Mouse (Mus musculus) brown adipose tissue, adult 24 weeks (tissue): ENCODE measurements around the gene Trabd. TPM values are rescaled to one million over a fixed set of nuclear protein-coding genes. Genes with fewer than 3 reads are reported as not detected.

Experiments used
- H3K27ac ChIP-seq: fragments of 200-500 bp; replicated peaks from 2 replicates; pipeline ENCODE4 v1.5.1; 2012; ENCODE audit warnings: low read depth, mild to moderate bottlenecking, low read length
- H3K4me1 ChIP-seq: fragments of 200-500 bp; 2 replicates; pipeline ENCODE4 v1.6.1; 2012; ENCODE audit warnings: low read length, mixed read lengths; ENCODE audit not compliant: control insufficient read depth, insufficient read depth, insufficient read length
- H3K4me3 ChIP-seq: fragments of 200-500 bp; 2 replicates; pipeline ENCODE4 v1.5.1; 2012; ENCODE audit warnings: low read depth, mild to moderate bottlenecking, low read length, moderate library complexity; ENCODE audit not compliant: insufficient read depth
- polyA plus RNA-seq: library from polyadenylated mRNA; stranded (reverse); fragments of >200 nt; gene quantifications from 2 replicates; pipeline ENCODE4 v1.2.4, GENCODE M21; 2012; ENCODE audit not compliant: missing spikeins, insufficient read depth, insufficient read length

Gene Trabd
- polyA plus RNA-seq, 1 experiment: 23.3 TPM

GRCm38 (mm10) chr15:89068226-89068625 lies 6.7 kb upstream of the Trabd start:
- no peak overlapping the region for H3K4me3 ChIP-seq
- no peaks in the 10 kb centered on the region for H3K4me1 ChIP-seq
- H3K27ac ChIP-seq: no peak overlapping the region

- no peak overlapping the region for H3K4me3 ChIP-seq
- no peaks in the 10 kb centered on the region for H3K4me1 ChIP-seq
- H3K27ac ChIP-seq: no peak overlapping the region
Observed at GRCm38 (mm10) chr15:89069336-89069840, 5.5 kb upstream of the Trabd start.

GRCm38 (mm10) chr15:89070606-89071005 lies 4.3 kb upstream of the Trabd start:
- Histone ChIP-seq H3K4me3 (no peak overlapping the region), H3K4me1 (peaks cover 3% of the 10 kb centered on the region; the same call in 1 of the 2 replicates), H3K27ac (no peak overlapping the region)

GRCm38 (mm10) chr15:89073993-89074603 lies 826 bp upstream of the Trabd start:
- Histone ChIP-seq H3K27ac (no peak overlapping the region), H3K4me3 (0 out of 2 replicates have a peak overlapping the region, but pooled peaks have one; percentile 90), H3K4me1 (peaks cover 19% of the 10 kb centered on the region)

GRCm38 (mm10) chr15:89075478-89076147 lies 689 bp downstream of the Trabd start:
- peaks cover 19% of the 10 kb centered on the region for H3K4me1 ChIP-seq

GRCm38 (mm10) chr15:89076156-89076731 lies 1.3 kb downstream of the Trabd start:
- H3K4me3 ChIP-seq: peak overlapping the region; percentile 86
- peak overlapping the region; percentile 32 for H3K27ac ChIP-seq
- H3K4me1 ChIP-seq: peaks cover 19% of the 10 kb centered on the region

More at GRCm38 (mm10) chr15:89075478-89076147, 689 bp downstream of the Trabd start:
- Histone ChIP-seq H3K27ac (peak overlapping the region; percentile 91), H3K4me3 (peak overlapping the region; percentile 90)

GRCm38 (mm10) chr15:89078208-89078836 lies 3.4 kb downstream of the Trabd start:
- peak overlapping the region; percentile 40 for H3K27ac ChIP-seq
- peak overlapping the region; percentile 35 for H3K4me3 ChIP-seq
- peaks cover 19% of the 10 kb centered on the region for H3K4me1 ChIP-seq

- Histone ChIP-seq H3K4me3 (no peak overlapping the region), H3K27ac (no peak overlapping the region), H3K4me1 (no peaks in the 10 kb centered on the region)
Observed at GRCm38 (mm10) chr15:89083906-89084305, 9.0 kb downstream of the Trabd start.

GRCm38 (mm10) chr15:89084826-89085225 lies 9.9 kb downstream of the Trabd start:
- no peak overlapping the region for H3K4me3 ChIP-seq
- H3K4me1 ChIP-seq: peaks cover 4% of the 10 kb centered on the region; the same call in 1 of the 2 replicates
- H3K27ac ChIP-seq: no peak overlapping the region

GRCm38 (mm10) chr15:89088607-89089247 lies 13.8 kb downstream of the Trabd start, which contains the start of gene Selenoo:
Gene Selenoo, plus strand, starts transcription at chr15:89089084.
- Histone ChIP-seq H3K4me1 (peaks cover 6% of the 10 kb centered on the region; the same call in 1 of the 2 replicates), H3K27ac (peak within 1 kb of the TSS; percentile 74), H3K4me3 (peak within 1 kb of the TSS; percentile 85)

GRCm38 (mm10) chr15:89089248-89090051 lies 14.5 kb downstream of the Trabd start:
- Histone ChIP-seq H3K4me3 (peak overlapping the region; percentile 85), H3K4me1 (peaks cover 6% of the 10 kb centered on the region; the same call in 1 of the 2 replicates), H3K27ac (peak overlapping the region; percentile 74)

- H3K27ac ChIP-seq: no peak overlapping the region
- peaks cover 6% of the 10 kb centered on the region; the same call in 1 of the 2 replicates for H3K4me1 ChIP-seq
- no peak overlapping the region for H3K4me3 ChIP-seq
Observed at GRCm38 (mm10) chr15:89090662-89091061, 15.7 kb downstream of the Trabd start.

GRCm38 (mm10) chr15:89092181-89092580 lies 17.3 kb downstream of the Trabd start:
- Histone ChIP-seq H3K4me3 (no peak overlapping the region), H3K27ac (no peak overlapping the region), H3K4me1 (peaks cover 6% of the 10 kb centered on the region; the same call in 1 of the 2 replicates)

- Histone ChIP-seq H3K4me1 (no peaks in the 10 kb centered on the region), H3K4me3 (no peak overlapping the region), H3K27ac (no peak overlapping the region)
Observed at GRCm38 (mm10) chr15:89097450-89097849, 22.5 kb downstream of the Trabd start.
